Mouse (Mus musculus): ENCODE data around the gene Gm49325.

DNA sequence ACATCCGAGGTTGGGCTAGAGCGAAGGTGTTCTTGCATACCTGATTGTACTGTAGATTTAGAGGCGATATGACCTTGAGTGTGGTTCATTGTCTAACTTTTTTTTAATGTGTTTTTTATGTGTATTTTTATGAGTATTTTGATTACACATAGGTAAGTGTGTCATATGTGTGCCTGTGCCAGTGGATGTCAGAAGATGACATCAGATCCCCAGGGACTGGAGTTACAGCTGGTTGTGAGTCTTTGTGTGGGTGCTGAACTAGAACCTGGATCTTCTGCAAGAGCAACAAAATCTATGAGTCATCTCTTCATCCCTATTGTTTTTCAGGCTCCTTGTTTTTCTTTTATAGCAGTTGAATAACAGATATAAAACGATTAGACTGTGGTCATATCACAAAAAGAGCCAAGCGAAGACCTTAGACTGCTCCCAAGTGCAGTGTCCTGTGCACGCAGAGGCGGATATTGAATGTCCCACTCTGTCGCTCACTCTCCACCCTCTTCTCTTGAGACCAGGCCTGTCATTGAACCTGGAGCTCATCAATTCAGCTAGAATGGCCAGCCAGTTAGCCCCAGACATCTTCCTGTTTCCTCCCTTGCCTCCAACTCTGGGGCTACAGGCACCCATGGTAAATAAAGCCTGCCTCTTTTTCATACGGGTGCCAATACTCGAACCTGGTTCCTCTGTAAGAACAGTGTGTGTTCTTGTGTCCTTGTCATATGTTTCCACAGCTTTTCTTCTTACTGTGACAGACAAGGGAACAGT is 17.8 kb downstream of the Gm49325 start:
- TF ChIP-seq CTCF (IDR thresholded peaks at IDR 0.05; ENCODE audit: low read depth): no peak
- TF ChIP-seq EP300 (IDR thresholded peaks at IDR 0.05; ENCODE audit: low read depth): no peak
